Mouse (Mus musculus) embryo, embryonic 9.5 days (tissue): ENCODE measurements around the gene Olfr1085.
"Not testable (repeated sequence)": the region's sequence is repeated elsewhere in the genome, so short reads cannot be mapped to it uniquely, and the experiment has no call there.

ENCODE experiments used
- DNase-seq: peaks from one replicate; pipeline ENCODE4 v3.0.0-alpha.2; 2017; ENCODE audit errors: extremely low spot score

The Olfr1085 gene

DNA sequence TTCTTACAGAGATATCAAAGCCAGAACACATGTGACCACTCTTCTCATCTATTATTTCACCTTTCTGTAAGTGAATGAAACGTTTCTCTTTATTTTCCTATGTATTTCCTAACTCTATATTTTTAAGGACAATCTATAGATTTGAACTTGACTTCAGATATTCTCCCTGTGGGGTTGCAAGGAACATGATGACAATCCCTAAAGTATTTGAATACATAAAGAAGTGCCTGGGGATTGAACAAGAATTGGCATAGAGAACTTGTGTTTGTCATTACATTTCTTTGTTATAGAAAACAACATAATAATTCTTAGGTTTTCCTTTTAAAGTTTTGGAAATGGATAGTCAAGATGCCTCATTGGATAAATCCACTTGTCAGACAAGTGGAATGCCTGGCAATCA is at the start of gene Olfr1085:
Gene Olfr1085 (minus strand): TSS at position 101 of the 400 bp plus-strand sequence.
- no peak for DNase-seq

DNA sequence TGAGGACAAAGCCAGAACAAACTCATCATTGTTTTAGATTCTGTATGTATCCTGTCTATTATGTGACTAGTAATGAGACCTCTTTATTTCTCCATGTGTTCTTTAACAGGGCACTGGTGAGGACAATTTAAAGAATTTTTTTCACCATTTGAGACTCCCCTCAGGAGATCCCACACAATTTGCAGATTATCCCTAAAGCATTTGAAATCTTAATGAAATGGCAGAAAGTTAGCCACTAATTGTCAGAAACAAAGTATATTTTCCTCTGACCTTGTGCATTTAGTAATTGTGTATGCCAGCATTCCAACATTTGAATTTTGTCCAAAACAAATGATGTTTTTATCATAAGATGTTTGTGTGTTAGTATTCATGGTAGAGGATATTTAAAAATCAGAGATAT is 36.5 kb upstream of the Olfr1085 start, which contains the start of gene Olfr1087:
Gene Olfr1087 (minus strand): TSS at position 101 of the 400 bp plus-strand sequence.
- DNase-seq: no peak

DNA sequence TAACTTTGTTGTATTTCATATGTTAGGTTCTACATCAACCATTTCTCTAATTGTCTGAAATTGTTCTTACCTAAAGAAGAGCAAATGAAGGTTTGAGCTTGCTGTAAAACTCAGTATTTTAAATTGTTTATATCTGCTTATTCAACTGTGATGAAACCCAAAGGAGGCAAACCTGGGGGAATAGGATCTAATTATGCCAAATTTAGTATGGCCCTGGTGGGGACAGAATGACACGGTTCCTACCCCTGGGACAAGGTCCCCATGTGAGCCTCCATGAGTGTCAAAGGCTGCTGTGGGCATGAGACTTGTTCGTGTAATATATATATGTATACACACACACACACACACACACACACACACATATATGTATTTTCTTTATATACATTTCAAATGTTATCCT is 18.2 kb upstream of the Olfr1085 start, which contains the start of gene Olfr1086:
Gene Olfr1086 (minus strand): TSS at position 101 of the 400 bp plus-strand sequence.
- DNase-seq: no peak

DNA sequence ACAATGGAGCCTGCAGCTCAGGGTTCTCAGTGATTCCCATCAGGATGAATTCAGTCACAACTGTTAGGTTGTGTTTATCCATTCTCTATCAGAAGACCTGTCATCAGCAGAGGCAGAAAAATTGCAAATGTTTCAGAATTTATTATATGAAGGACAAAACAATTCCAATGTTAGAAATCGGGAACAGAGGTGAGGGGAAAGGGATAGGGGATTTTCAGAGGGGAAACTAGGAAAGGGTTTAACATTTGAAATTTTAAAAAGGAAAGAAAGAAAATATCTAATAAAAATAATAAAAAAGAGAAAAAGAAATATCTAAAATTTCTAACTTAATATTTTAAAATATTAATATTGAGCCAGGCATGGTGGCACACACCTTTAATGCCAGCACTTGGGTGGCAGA is 22.2 kb downstream of the Olfr1085 start, which contains the start of gene Olfr1084:
Gene Olfr1084 (minus strand): TSS at position 101 of the 400 bp plus-strand sequence.
- DNase-seq: not testable (repeated sequence)
